Mouse (Mus musculus) brain, embryonic 18.5 days (tissue): ENCODE results near the gene Ccne1.
"Not testable (repeated sequence)": the region's sequence is repeated elsewhere in the genome, so short reads cannot be mapped to it uniquely, and the experiment has no call there.

Experiments
- DNase-seq: peaks from one replicate; pipeline ENCODE4 v3.0.0-alpha.2; 2012; ENCODE audit warnings: low read depth, low spot score

Ccne1 gene

GRCm38 (mm10) chr7:38107371-38108259, at the start of gene Ccne1:
Gene Ccne1, minus strand, starts transcription at chr7:38107534.
- DNase-seq: peak; percentile 84

GRCm38 (mm10) chr7:38155829-38156228, 48.5 kb upstream of the Ccne1 start:
- DNase-seq: no peak

DNA sequence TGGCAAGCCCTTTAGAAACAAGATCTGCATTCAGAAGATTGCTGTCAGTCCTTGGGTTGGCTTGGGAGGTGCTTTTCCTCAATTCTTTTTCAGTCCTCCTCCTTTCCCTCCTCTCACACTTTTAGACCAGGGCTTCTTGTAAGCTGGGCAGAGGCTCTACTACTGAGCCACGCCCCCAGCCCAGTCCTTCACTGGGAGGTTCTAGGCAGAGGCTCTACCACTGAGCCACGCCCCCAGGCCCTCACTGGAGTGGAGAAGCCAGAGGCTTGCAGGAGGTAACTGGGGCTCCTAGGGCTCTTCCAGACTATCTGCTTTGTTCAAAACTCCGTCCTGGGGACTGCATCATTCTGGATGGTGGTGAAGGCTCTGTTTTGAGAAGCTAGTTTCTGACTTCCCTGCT, 45.2 kb upstream of the Ccne1 start:
- DNase-seq: no peak

DNA sequence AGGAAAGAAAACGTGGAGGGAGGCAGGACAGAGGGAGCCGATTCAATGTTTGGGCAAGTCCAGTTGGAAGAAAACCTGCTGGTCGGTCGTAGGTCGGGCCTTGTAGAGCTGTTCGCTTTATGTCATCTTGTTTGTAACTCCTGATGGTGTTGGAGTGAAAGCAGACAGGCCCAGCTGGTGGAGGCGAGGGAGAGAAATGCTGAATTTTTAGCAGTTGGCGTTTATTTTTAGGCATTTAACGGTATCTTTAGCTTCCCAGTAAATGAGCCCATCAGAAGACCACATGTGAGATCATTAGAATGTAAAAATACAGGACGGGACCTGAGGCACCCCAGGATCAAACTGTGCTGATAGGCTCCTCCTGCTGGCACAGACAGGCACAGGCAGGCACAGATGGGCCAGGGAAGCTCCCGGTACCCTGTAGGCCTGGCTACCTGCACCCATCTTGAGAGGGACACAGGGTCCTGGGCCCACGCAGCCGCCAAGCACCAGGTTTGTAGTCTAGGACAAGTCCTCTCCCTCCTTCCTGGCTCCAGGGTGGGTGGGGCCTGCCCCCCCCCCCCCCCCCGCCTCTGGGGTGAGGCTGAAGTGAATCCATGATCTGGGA, 44.5 kb upstream of the Ccne1 start:
- peak; percentile 20 for DNase-seq

- DNase-seq: no peak
Measured at GRCm38 (mm10) chr7:38147477-38147876, 40.1 kb upstream of the Ccne1 start.

DNA sequence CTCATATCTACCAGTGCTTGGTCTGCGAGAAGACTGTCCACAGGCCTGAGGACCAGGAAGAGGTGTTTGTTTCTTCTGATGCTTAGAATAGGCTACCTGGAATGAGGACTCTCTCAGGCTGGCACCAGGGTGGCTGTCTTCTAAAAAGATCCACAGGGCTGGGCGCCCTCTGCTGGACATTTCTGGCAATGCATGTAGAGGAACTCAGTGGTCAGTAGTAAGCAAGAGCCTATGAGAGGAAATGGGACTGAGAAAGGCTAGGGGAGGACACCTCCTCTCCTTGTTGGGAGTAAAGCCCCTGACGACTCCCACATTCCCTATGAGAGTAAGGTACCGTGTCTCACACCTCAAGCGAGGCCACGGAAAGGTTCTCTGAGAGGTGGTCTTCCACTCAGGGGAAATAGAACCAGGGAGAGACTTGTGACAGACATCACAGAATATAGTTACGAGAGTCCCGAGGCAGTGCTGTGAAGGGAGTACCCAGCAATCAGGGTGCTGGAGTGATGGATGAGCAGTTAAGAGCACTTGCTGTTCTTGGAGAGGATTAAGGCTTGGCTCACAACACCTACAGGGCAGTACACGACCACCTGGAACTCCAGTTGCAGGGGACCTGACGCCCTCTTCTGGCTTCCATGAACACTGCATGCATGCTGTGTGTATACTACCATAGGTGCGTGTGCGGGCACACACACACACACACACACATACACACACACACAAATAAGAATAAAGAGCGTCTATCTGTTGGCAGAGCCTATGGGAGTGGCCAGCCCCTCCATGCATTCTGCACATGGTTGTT, 34.6 kb upstream of the Ccne1 start:
- no peak for DNase-seq

- no peak for DNase-seq
Measured at GRCm38 (mm10) chr7:38140324-38140723, 33.0 kb upstream of the Ccne1 start.

DNA sequence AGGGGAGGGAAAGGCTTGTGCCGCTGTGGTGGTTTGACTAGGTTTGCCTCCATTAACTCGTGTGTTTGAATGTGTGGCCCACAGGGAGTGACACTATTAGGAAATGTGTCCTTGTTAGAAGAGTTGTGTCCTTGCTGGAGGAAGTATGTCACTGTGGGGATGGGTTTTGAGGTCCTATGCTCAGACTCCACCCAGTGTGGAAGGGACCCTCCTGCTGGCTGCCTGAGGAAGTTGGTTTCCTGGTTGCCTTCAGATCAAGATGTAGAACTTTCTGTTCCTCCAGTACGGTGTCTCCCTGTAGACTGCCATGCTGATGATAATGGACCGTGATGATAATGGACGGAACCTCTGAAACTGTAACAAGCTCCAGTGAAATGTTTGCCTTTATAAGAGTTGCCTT, 27.1 kb upstream of the Ccne1 start:
- DNase-seq: no peak

- DNase-seq: no peak
Measured at GRCm38 (mm10) chr7:38131186-38131585, 23.9 kb upstream of the Ccne1 start.

DNA sequence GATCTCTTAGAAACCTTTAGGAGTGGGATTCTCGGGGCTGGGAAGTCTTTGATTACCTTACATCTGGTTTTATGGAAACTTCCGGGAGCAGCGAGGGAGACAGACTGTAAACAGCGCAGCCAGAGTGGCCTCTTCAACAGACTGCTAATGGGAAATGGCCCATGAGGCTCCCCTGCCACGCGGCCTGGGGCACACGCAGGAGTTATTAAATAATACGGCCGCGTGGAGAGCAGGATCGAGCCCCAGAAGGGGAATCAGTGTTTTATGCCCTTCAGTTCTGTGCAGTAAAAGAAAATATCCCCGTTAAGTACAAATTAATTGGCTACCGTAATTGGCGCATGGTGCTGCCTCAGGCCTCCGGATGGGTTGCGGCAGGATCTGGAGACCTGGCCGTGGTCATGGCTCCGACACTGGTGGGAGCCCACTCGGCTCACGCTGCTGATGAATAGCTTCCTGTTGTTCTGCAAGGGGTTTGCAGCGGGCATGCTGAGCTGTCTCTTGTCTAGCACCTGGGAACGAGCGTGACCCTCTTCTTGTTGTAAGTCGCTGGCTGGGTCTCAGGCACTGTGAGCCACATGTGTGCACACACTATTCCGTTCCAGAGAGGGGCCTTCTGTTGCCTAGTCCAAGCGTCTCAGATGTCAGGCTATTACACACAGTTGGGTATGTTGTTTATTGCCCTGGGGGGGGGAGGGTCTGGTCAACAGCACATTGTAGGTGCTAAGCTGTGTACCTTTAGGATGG, 22.8 kb upstream of the Ccne1 start:
- no peak for DNase-seq

GRCm38 (mm10) chr7:38129491-38129890, 22.2 kb upstream of the Ccne1 start:
- DNase-seq: no peak

- DNase-seq: not testable (repeated sequence)
Measured at GRCm38 (mm10) chr7:38128256-38128655, 20.9 kb upstream of the Ccne1 start.

DNA sequence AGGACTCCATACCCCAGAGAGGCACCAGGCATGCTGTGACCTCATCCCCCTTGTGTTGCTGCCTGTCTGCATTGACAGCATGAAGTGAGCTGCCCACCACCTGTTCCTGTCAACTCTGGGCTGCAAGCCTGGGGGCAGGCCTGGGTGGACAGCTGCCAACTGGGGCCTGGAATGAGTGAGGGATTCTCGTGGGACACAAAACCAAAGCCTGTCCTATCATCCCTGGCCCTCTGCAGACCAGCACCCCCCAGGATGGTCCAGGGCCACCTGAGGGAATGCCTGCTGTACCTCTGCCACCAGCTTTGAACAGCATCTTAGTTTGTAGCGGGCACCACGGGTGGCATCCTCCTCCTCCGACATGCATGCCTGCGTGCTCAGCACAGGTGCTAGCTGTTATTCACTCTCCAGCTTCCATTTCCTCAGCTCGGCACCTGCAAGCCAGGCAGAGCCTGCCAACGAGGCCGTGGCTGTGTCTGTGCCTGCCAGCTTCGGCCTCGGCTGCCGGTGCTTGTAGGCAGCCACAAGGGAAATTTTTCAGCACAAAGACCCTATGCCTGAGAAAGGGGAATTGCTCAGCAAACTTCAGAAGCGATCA, 18.3 kb upstream of the Ccne1 start:
- no peak for DNase-seq

GRCm38 (mm10) chr7:38124164-38124563, 16.8 kb upstream of the Ccne1 start:
- not testable (repeated sequence) for DNase-seq

DNA sequence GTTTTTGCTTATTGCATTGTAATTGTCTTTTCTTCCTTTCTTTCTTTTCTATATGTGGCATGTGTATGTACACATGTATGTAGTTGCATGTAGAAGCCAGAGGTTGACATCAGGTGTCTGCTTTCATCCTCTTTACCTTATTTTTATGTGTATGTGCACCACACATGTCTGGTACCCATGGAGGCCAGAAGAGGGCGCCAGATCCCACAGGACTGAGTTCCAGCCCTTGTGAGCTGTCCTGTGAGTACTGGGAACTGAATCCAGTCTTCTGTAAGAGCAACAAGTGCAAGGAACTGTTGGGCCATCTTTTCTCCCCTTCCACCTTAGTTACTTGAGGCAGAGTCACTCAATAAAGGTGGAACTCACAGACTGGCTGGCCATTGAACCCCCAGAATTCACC, 11.3 kb upstream of the Ccne1 start:
- no peak for DNase-seq

- DNase-seq: no peak
Measured at GRCm38 (mm10) chr7:38112451-38112850, 5.1 kb upstream of the Ccne1 start.

GRCm38 (mm10) chr7:38111996-38112395, 4.7 kb upstream of the Ccne1 start:
- no peak for DNase-seq

DNA sequence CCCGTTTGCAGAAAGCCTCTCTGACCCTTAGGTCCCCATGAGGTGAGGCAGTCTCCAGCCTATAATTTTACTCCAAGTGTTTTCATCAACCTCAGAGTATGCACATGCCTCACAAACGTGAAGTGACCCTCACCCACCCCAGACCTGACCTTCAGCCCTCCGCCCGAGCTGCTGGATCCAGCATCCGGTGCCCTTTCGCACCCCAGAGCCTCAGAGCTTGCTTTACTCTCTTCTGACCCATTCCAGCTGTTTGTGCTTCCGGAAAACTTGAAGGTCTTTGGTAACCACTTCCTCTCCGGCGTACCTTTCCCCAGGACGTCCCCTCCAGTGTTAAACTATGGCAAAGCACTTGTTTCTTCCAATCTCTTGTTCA, 912 bp upstream of the Ccne1 start:
- DNase-seq: no peak

GRCm38 (mm10) chr7:38106711-38107311, 523 bp downstream of the Ccne1 start:
- no peak for DNase-seq

- no peak for DNase-seq
Measured at GRCm38 (mm10) chr7:38105379-38105778, 2.0 kb downstream of the Ccne1 start.

DNA sequence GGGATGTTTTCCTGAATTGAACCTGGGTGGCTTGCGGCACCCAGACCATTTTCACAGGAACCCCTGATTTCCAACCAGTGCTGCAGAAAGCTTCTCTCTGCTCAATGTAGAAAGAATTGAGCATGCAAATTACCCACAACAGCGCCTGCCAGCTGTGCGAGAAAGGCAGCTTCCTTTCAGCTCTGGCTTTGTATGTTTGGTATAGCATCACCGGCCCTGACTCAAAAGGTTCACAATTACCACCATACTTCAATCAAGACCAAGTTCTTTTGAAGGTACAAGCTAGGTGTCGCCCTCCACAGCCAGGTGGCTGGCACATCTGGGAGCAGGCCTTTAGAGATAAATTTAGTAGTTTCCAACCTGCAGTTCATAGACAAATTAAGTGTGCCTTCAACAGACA, 3.2 kb downstream of the Ccne1 start:
- no peak for DNase-seq
